Mouse (Mus musculus) bone marrow, adult 2 months (tissue): ENCODE measurements around the gene Rfc4.
"Not testable (repeated sequence)": the region's sequence is repeated elsewhere in the genome, so short reads cannot be mapped to it uniquely, and the experiment has no call there.

Source experiments
- CTCF ChIP-seq: fragments of 200-500 bp; IDR thresholded peaks from 2 replicates; pipeline ENCODE4 v1.5.1; 2011; ENCODE audit warnings: low read length, control low read depth; ENCODE audit not compliant: control insufficient read depth, insufficient read depth
- POLR2A ChIP-seq: fragments of 200-500 bp; IDR thresholded peaks from 2 replicates; pipeline ENCODE4 v1.6.1; 2011; ENCODE audit warnings: low read depth, mild to moderate bottlenecking, control low read depth, low read length, borderline replicate concordance; ENCODE audit not compliant: control insufficient read depth

DNA sequence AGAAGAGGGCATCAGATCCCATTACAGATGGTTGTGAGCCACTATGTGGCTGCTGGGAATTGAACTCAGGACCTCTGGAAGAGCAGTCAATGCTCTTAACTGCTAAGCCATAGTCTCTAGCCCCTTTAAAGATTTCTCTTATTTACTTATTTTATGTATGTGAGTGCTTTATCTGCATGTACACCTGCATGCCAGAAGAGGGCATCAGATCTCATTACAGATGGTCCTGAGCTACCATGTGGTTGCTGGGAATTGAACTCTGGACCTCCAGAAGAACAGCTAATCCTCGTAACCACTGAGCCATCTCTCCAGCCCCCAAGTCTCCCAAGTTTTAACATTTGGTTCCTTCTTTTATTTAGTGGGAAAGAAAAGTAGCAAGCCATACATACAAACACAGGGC lies 39.0 kb downstream of the Rfc4 start:
- TF ChIP-seq CTCF, POLR2A: not testable (repeated sequence)
